Mouse (Mus musculus): ENCODE data around the gene Foxb1. TPM values are rescaled to one million over a fixed set of nuclear protein-coding genes. Genes with fewer than 3 reads are reported as not detected.

Foxb1 gene
- polyA plus RNA-seq, 1 experiment from 2014 or later, result 0.07 TPM

DNA sequence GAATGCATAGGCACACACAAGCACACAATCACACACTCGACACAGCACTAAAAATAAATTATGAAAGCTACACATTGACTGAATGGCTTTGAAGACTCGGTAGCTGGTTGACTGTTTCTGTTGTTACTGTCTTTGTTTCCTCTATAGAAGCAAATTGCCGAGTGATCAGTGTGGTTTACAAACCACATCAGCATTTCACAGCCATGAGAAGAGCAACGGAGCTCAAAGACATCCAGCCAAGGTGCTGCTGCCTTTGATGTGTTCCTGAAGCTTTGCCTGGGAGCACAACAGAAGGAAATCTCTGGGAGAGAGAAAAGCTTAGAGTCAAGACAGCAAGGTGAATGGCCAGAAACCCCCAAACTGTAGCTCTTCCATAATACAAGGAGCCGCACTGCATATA, 32.0 kb downstream of the Foxb1 start:
- Histone ChIP-seq H3K27ac (ENCODE audit: low read depth, low read length) (no peak overlapping the region), H3K4me2 (replicated peaks; ENCODE audit: low read depth, low read length) (no peak overlapping the region), H3K36me3 (ENCODE audit: control insufficient read depth, insufficient read depth, low read length) (no peaks in the 10 kb centered on the region), H3K4me3 (ENCODE audit: low read length) (no peak overlapping the region), H3K9me3 (ENCODE audit: control insufficient read depth, low read length) (peaks cover 4% of the 10 kb centered on the region; the same call in 1 of the 2 replicates), H3K4me1 (ENCODE audit: control insufficient read depth, insufficient read depth, low read length) (no peaks in the 10 kb centered on the region), H3K27me3 (ENCODE audit: control insufficient read depth, insufficient read depth, low read length) (no peaks in the 10 kb centered on the region), H3K9ac (ENCODE audit: low read depth, low read length) (no peak overlapping the region)
- ATAC-seq (ENCODE audit: low FRiP score, low TSS enrichment), result no peak
- WGBS, result 36% methylated on average over 5 of the region's 5 CpGs

DNA sequence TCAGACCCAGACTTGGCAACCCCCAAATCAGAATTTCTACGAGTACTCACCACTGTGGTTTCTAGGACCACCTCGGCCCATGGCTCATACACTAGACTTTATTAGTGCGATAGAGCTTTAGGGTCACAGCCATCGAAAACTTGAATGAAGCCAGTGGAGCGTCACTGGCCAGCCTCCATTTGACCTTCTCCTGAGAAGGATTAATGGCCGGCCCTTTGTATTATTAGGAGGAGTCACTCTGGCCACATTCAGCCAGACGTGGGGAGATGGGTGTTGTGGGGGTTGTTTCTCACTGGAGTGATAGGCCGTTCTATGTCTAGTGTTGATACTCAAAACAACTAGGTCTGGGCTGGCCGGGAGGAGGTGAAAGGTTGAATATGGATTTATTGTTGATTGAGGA, 42.3 kb downstream of the Foxb1 start:
- no peaks in the 10 kb centered on the region for H3K9me3 ChIP-seq (ENCODE audit: control insufficient read depth, low read length)
- no peak overlapping the region for H3K27ac ChIP-seq (ENCODE audit: low read depth, low read length)
- peaks cover 14% of the 10 kb centered on the region; the same call in 1 of the 2 replicates for H3K4me1 ChIP-seq (ENCODE audit: control insufficient read depth, insufficient read depth, low read length)
- 28% methylated on average over 9 of the region's 9 CpGs for WGBS
- ATAC-seq (ENCODE audit: low FRiP score, low TSS enrichment), result no peak
- no peak overlapping the region for H3K9ac ChIP-seq (ENCODE audit: low read depth, low read length)
- no peaks in the 10 kb centered on the region for H3K27me3 ChIP-seq (ENCODE audit: control insufficient read depth, insufficient read depth, low read length)
- H3K36me3 ChIP-seq (ENCODE audit: control insufficient read depth, insufficient read depth, low read length), result no peaks in the 10 kb centered on the region
- no peak overlapping the region for H3K4me3 ChIP-seq (ENCODE audit: low read length)
- H3K4me2 ChIP-seq (replicated peaks; ENCODE audit: low read depth, low read length), result no peak overlapping the region

GRCm38 (mm10) chr9:69716364-69716763, 44.4 kb downstream of the Foxb1 start:
- 12% methylated on average over 4 of the region's 4 CpGs for WGBS
- H3K27ac ChIP-seq (ENCODE audit: low read depth, low read length), result no peak overlapping the region
- H3K4me3 ChIP-seq (ENCODE audit: low read length), result no peak overlapping the region
- H3K4me2 ChIP-seq (replicated peaks; ENCODE audit: low read depth, low read length), result no peak overlapping the region
- H3K9me3 ChIP-seq (ENCODE audit: control insufficient read depth, low read length), result no peaks in the 10 kb centered on the region
- H3K9ac ChIP-seq (ENCODE audit: low read depth, low read length), result no peak overlapping the region
- H3K27me3 ChIP-seq (ENCODE audit: control insufficient read depth, insufficient read depth, low read length), result no peaks in the 10 kb centered on the region
- ATAC-seq (ENCODE audit: low FRiP score, low TSS enrichment), result no peak
- peaks cover 18% of the 10 kb centered on the region; the same call in 1 of the 2 replicates for H3K4me1 ChIP-seq (ENCODE audit: control insufficient read depth, insufficient read depth, low read length)
- no peaks in the 10 kb centered on the region for H3K36me3 ChIP-seq (ENCODE audit: control insufficient read depth, insufficient read depth, low read length)

DNA sequence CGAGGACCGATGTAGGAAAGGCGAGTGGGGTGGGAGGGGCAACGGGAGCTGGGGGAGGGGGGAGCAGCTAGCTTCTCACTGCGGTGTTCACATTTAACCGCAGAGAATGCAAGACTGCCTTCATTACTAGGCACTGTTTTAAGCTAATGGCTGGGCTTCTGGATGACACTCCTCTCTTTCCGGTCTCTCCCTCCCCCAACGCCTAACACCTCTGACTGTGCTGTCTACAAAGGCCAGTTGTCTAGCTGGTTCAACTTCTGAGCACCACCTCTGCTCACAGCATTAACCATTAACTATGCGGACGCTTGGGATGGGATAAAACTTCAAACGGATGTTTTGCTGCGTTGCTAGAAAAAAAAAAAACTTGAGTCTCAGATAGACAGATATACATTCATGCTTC, 45.3 kb downstream of the Foxb1 start:
- Histone ChIP-seq H3K9me3 (ENCODE audit: control insufficient read depth, low read length) (no peaks in the 10 kb centered on the region), H3K36me3 (ENCODE audit: control insufficient read depth, insufficient read depth, low read length) (no peaks in the 10 kb centered on the region), H3K4me1 (ENCODE audit: control insufficient read depth, insufficient read depth, low read length) (peaks cover 18% of the 10 kb centered on the region; the same call in 1 of the 2 replicates), H3K27ac (ENCODE audit: low read depth, low read length) (no peak overlapping the region), H3K27me3 (ENCODE audit: control insufficient read depth, insufficient read depth, low read length) (no peaks in the 10 kb centered on the region), H3K9ac (ENCODE audit: low read depth, low read length) (no peak overlapping the region), H3K4me3 (ENCODE audit: low read length) (no peak overlapping the region), H3K4me2 (replicated peaks; ENCODE audit: low read depth, low read length) (no peak overlapping the region; the same call in 1 of the 2 replicates)
- whole genome bisulfite sequencing, result 4% methylated on average over 12 of the region's 12 CpGs
- ATAC-seq (ENCODE audit: low FRiP score, low TSS enrichment), result peak; percentile 68; the same call in 1 of the 2 replicates

GRCm38 (mm10) chr9:69714346-69714745, 46.4 kb downstream of the Foxb1 start:
- Histone ChIP-seq H3K4me2 (replicated peaks; ENCODE audit: low read depth, low read length) (no peak overlapping the region), H3K27ac (ENCODE audit: low read depth, low read length) (no peak overlapping the region), H3K36me3 (ENCODE audit: control insufficient read depth, insufficient read depth, low read length) (no peaks in the 10 kb centered on the region), H3K4me1 (ENCODE audit: control insufficient read depth, insufficient read depth, low read length) (peaks cover 18% of the 10 kb centered on the region; the same call in 1 of the 2 replicates), H3K27me3 (ENCODE audit: control insufficient read depth, insufficient read depth, low read length) (no peaks in the 10 kb centered on the region), H3K4me3 (ENCODE audit: low read length) (no peak overlapping the region), H3K9me3 (ENCODE audit: control insufficient read depth, low read length) (no peaks in the 10 kb centered on the region), H3K9ac (ENCODE audit: low read depth, low read length) (no peak overlapping the region)
- 52% methylated on average over 7 of the region's 7 CpGs for WGBS
- no peak for ATAC-seq (ENCODE audit: low FRiP score, low TSS enrichment)

DNA sequence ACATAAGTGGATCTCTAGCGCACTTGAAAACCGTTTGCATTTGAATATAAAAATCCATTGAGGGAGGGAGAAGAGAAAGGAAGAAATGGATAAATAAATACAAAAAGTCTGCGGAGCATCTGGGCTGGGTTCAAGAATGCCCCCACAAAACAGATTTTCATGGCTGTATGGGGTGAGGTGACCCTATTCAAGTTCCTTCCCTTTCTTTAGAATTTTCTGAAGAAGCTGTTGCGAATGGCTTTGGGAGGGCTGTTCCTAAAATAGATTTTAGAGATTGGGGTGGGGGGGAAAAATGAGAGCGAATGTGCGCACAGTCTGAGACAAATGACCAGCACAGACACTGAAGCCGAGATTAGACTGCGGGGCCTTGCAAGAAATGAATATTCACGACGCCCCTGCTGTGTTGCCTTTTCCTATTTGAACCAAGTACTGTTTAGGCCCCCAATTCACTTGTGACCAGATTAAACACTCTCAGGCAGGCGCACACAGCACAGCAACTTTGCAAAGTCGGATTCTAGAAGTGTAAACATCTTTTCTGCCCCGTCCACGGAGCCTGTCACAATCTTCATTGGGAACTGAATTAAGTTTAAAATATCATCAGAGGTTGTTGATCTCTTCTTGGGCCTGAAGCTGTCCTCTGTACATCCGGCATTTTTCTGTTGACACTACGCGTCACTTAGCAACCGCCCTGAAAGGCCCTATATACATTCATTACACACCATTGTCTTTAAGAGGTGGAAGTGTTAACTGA, 47.0 kb downstream of the Foxb1 start:
- H3K27ac ChIP-seq (ENCODE audit: low read depth, low read length), result no peak overlapping the region
- WGBS, result 56% methylated on average over 18 of the region's 18 CpGs
- no peak overlapping the region for H3K4me2 ChIP-seq (replicated peaks; ENCODE audit: low read depth, low read length)
- H3K9me3 ChIP-seq (ENCODE audit: control insufficient read depth, low read length), result no peaks in the 10 kb centered on the region
- peaks cover 18% of the 10 kb centered on the region; the same call in 1 of the 2 replicates for H3K4me1 ChIP-seq (ENCODE audit: control insufficient read depth, insufficient read depth, low read length)
- H3K4me3 ChIP-seq (ENCODE audit: low read length), result no peak overlapping the region
- H3K27me3 ChIP-seq (ENCODE audit: control insufficient read depth, insufficient read depth, low read length), result no peaks in the 10 kb centered on the region
- no peaks in the 10 kb centered on the region for H3K36me3 ChIP-seq (ENCODE audit: control insufficient read depth, insufficient read depth, low read length)
- no peak overlapping the region for H3K9ac ChIP-seq (ENCODE audit: low read depth, low read length)
- ATAC-seq (ENCODE audit: low FRiP score, low TSS enrichment), result no peak

GRCm38 (mm10) chr9:69712714-69713525, 47.8 kb downstream of the Foxb1 start:
- no peaks in the 10 kb centered on the region for H3K27me3 ChIP-seq (ENCODE audit: control insufficient read depth, insufficient read depth, low read length)
- WGBS, result 37% methylated on average over 12 of the region's 12 CpGs
- 0 out of 2 replicates have a peak, but pooled peaks have one; percentile 16 for ATAC-seq (ENCODE audit: low FRiP score, low TSS enrichment)
- H3K4me3 ChIP-seq (ENCODE audit: low read length), result no peak overlapping the region
- H3K4me1 ChIP-seq (ENCODE audit: control insufficient read depth, insufficient read depth, low read length), result peaks cover 18% of the 10 kb centered on the region; the same call in 1 of the 2 replicates
- no peaks in the 10 kb centered on the region; the same call in 1 of the 2 replicates for H3K9me3 ChIP-seq (ENCODE audit: control insufficient read depth, low read length)
- no peaks in the 10 kb centered on the region for H3K36me3 ChIP-seq (ENCODE audit: control insufficient read depth, insufficient read depth, low read length)
- H3K4me2 ChIP-seq (replicated peaks; ENCODE audit: low read depth, low read length), result no peak overlapping the region
- peak overlapping the region; percentile 48; the same call in 1 of the 2 replicates for H3K27ac ChIP-seq (ENCODE audit: low read depth, low read length)
- H3K9ac ChIP-seq (ENCODE audit: low read depth, low read length), result no peak overlapping the region

All from kidney, embryonic 14.5 days (tissue).